Mouse (Mus musculus) retina, postnatal 1 day (tissue): ENCODE measurements around the gene Cyp39a1.

Experiments used
- DNase-seq: peaks from one replicate; pipeline ENCODE4 v3.0.0-alpha.2; 2012

The Cyp39a1 gene

DNA sequence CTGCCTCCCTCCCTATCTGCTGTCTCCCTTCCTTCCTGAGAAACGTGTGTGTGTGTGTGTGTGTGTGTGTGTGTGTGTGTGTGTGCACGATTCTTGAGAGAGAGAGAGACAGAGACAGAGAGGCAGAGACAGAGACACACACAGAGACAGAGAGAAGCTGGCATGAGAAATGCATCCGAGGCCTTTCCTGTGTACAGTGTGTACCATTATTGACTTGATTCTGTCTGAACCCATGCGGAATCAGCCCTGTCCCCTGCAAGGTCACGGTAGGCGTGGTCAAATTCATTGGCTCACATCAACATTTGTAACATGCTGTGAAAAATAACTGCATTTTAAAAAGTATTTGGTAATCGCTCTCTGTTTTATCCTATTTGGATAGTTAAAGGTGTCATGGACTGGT is 16.9 kb downstream of the Cyp39a1 start:
- DNase-seq = no peak

DNA sequence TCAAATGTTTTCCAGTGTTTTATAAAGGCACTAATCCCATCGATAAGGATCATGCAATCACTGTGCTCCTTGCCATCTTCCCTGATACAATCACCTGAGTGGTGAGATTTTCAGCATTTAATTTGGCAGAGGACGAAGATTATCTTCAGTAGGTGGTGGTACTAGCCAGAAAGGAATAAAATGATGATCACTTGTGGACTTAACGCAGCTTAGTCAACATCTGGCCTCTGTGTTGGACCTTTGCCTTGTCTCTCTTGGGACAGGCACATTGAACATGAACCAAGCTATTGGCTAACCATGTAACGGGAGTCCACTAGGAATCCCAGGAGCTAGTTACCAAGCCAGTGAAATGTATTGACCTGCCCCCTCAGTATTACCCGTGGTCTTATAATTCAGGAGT is 17.4 kb downstream of the Cyp39a1 start:
- no peak for DNase-seq

DNA sequence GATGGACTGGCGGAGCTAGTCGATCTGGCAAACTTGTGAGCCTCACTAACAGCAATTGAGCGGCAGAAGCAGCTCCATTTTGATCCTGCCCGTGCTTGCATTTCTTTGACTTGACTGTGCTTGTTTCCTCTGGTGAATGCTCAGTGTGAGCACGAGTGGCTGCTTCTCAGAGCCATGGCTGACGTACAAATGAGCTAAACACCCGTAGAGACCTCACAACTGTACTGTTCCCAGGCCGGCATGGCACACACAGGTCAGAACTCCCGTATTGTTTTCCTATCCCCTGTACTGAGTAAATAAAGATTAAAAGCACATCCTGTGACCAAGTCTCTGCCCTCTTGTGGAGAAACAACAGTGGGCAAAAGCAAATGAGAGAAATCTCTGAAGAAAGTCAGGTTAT is 22.4 kb downstream of the Cyp39a1 start:
- DNase-seq = no peak

DNA sequence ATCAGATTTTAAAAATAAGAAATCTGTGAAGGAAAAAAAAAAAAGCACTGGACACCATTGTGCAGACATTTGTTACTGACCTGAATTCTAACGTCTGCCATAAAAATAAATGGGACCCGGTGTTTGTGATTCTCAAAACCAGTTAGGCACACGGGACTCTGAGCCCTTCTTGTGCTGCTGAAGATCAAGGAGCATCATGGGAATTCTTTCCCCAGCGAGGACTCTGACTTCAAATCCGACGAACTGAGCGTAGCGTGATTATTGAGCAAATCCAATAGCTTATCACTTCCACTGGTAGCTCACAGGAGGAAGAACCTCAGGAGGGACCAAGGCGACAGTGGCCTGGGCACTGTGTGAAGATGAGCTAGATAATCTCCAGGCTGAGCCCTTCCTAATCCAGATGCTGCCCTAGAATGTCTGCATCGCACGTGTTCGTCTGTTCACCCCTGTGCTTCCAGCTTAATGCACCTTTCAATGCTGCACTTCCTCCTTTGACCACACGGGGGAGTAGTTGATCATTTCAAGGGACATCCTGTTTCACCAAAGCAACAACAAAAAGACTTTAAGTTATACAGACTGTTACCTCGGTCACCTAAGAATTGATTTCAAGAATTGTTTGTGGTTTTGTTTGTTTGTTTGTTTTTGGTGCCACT is 31.9 kb downstream of the Cyp39a1 start:
- DNase-seq = peak; percentile 91

DNA sequence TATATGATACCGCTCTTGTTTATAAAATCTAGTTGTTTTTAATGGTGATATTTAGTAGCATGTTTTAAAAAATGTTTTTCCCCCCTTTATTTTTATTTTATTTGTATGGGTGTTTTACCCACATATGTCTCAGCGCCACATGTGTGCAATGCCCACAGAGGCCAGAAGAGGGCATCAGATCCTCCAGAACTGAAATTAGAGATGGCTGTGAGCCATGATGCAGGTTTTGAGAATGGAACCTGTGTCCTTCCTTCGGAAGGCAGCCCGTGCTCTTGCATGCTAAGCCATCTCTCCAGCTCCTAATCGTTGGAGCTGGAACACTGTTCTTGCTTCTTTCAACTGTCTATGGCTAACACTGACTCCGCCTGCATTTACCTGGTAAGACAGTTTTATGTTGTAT is 33.8 kb downstream of the Cyp39a1 start:
- peak; percentile 62 for DNase-seq

DNA sequence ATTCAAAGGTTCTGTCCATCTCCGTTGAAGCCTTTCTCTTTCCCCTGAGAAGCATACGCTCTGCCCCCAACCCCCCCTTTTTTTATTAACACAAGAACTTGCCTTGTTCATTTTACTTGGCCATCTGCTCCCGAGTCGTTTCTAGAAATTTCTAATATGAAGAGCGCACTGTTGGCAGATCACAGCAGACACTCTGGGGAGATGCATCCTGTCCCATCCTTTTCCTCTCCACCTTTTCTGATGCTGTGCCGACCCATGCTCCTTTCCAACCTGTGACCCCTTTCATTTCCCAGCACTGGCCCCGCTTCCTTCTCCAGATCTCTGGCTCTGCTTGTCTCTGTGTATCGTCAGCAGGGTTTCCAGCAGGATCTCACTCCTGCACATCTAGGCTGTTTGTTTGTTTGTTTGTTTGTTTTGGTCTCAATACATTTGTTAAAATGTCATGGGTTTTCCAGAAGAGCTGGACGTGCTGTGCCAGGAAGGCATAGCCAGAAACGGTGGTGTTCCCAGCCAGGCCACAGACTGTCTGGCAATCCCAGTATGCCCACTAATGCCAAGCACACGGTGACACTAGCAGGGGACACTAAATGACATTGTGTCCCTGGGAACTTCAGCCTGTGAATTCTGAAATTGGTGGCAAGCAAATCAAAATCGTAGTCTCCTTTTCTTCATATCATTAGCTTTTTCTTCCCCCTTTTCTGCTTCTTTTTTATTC is 37.1 kb downstream of the Cyp39a1 start:
- DNase-seq = no peak

DNA sequence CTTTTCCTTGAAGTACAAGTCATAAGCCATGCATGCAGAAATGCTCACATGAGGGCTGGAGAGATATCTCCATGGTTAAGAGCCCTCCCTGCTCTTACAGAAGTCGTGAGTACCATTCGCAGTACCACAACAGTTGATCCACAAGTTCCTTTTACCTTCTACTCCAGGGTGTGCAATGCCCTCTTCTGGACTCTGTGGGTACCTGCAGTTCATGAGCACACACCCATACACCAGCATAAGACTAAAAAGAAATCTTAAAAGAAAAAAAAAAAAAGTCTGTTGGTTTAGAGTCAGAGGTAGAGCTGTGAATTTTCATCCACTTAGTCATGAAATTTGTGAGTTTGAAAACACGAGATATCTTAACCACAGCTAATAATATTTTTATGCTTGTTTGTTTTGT is 39.5 kb downstream of the Cyp39a1 start:
- no peak for DNase-seq

DNA sequence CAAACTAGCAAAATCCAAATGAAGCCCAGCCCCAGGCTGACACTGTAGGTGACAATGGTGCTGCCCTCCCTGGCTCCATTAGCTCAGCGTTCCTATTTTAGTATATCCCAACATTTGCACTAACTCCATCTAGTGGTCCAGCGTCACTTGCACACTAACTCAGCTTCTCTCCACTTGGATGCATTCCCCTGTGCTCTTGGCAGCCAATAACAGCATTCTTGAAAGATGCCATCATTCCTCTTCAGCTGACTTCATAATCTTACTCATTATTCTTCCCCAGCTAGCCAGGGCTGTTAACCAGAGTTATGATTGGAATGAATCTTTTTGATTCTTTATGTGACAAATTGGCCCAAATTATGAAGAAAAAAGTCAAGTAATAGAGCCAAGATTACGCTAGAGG is 40.0 kb downstream of the Cyp39a1 start:
- DNase-seq = no peak

DNA sequence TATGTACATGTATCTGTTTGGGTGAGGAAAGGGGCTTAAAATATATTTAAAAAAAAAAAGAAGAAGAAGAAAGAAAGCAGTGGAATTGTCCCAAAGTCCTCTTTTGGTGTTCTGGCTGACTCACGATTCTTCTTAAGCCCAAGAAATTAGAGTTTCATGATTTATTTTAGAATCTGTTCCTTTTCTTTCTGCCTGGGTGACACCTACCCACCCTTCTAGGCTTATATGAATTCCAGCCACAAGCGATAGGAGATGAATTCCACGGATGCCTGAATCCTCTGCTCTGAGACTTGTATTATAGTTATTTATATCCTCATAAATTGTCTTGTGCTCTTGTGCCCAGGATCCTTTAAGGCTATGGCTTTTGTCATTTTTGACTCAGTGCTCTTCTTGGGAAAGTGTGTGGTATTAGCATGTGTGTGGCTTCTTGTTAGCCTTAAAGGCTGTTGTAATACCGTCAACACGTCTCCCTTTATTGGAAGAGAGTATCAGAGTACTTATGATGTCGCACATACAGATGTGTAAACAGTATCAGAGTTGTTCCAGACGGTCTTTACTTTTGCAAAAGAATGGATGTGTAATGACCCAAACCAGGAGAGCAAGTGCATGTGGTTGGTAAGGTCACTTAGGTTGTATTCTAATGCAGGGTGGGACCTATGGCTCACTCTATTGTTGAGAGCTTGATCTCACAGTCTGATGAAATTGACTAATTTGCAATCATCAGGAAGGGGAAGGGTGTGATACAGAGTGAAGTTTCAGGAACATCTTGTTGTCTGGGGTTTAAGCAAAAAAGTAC is 44.5 kb downstream of the Cyp39a1 start:
- DNase-seq = no peak

DNA sequence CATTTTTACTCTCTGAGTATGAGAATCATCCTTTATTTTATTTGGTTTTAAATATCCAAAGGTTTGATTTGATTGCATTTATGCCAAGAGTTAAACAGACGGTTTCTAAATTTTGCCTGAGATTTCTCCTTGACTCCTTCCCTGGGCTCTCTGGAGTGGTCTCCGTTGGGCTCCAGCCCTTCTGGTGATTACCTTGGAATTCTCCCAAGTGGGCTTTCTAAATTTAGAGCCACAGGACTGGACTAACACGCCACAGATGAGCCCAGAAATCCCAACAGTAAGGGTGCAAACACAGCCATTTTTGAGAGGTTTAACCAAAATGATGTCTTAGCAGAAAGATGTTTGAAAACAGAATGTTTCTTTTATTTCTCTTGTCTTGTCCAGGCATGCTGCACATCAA is 47.0 kb downstream of the Cyp39a1 start:
- no peak for DNase-seq

DNA sequence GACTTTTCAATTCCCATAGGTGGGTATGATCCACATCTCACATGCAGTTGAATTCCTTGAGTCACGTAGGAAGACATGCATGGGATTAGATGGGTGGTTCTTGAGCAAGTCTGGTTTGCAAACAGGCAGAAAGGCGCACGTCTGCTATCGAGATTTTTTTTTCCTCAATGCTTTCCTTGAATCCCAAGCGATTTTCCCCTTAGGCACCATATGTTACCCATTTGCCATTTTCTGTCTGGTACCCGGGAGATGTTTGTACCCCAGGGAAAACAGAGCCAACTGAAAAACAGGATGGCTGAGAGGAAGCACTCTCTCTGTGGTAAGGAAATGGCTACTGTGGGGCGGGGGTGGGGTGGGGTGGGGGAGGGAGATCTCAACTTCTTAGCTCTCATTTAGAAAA is 49.4 kb downstream of the Cyp39a1 start:
- no peak for DNase-seq

DNA sequence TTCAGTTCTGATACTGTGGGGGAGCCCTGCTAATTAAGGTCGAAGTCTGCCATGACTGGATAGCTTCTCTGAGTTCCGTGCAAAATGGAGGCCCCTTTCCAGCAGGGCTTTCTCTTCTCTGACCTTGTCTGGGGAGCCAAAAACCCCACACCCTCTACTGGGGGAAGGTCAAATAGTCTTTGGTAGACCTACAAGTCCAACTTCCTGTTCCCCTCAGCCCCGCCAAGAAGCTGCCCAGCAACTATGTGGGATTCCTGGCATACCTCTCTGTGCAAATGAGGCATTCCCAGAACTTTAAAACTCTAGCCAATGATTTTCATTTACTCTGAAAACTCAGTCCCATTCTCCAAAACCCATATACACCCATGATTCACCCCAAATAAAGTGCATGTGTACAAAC is 52.2 kb downstream of the Cyp39a1 start:
- no peak for DNase-seq

DNA sequence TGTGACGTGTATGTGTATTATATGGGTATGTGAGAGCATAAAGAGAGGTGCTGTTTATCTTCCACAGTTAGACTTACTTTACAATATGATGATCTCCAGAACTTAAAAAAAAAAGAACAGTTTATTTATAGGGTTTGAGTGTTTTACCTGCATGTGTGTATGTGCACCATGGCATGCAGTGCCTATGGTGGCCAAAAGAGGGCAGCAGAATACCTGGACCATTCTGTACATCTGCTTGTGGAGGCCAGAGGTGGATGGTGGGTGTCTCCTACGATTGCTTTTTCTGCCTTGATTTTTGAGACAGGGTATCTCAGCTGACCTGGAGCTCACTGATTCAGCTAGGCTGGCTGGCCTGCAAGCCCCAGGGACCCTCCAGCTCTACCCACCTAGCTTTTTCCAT is 57.3 kb downstream of the Cyp39a1 start:
- no peak for DNase-seq

DNA sequence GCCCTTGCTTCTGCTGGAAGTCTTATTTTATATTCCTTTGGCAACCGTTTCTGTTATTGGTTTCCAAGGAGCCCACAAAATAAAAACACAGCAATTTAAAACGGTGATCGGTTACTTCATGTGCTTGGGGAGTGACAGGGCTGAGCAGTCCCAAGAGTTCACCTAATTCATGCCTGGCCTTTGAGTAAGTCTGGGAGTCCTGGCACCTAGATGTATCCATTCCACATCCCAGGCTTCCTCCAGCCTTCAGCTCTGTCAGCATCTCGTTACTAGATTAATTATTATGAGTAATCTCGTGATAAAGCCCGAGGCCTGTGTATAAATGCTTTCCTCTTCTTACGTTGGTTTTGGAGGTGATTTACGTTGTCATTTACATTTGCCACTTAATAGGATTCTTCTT is 64.1 kb downstream of the Cyp39a1 start:
- no peak for DNase-seq

DNA sequence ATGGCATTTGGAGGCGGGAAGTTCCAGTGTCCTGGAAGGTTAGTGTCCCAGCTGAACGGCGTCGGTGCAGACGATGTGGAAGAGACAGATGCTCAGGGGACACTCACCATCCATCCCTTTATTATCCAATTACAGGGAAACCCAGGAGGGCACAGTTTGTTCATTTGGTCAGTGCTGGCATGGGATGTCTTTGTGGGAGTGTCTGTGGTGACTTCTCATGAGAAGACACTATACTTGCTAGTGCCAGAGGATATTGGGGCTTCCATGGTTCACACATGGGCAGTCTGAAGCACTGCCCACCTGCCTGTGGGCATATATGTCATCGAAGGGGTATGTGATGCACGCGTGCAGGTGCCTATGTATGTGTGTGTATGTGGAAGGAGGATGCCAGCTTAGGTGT is 64.8 kb downstream of the Cyp39a1 start:
- no peak for DNase-seq

DNA sequence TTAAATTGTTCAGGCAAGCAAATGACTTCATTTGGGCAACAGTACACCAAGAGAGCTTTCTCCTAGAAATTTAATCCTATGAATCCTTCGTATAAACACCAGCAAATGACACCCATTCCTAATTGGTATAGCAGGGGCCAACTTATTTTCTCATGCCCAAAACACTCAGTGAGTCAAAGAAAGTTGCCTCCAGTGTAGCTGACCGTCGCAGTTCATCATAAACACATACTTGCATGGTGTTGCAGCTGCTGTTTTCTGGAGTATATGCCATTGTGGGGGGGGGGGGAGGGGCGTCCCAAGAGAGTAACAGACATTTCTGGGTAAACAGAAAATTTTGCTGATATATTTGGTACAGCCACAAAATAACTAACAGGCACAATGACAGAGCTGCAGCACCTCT is 67.0 kb downstream of the Cyp39a1 start:
- no peak for DNase-seq

DNA sequence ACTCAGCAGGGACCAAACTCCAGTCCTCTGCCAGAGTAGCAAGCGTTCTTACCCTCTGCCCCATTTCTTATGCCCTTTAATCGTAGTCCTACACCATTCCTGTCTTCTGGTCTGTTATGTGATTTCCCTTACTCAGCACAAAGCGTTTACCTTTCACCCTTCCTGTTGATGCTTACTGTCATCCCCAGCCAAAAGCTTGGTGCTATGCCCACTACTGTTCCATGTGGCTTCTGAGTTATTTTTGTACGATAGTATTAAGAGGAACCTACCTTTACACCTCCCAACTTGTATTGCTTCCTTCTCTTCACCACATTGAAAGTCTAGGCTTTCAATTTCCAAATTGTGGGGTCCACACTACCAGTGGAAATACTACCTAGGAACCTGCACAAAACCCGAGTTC is 76.7 kb downstream of the Cyp39a1 start:
- DNase-seq = no peak

DNA sequence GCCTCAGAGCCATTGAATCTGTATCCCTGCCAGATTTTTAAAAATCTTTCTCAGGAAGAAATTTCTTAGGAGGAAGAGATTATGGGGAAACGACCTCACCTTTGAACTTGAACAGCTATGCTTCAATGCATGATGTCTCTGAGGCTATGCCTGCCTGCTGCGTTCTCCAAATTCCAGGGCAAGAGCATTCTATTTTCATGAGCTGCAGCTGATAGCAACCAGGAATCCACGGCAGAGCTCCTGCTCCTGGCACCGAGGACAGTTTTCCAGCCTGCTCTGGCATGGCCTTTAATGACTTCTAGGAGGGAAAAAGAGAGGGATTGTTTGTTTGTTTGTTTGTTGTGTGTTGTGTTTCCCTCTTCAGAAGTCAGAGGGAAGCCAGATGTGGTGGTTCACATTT is 77.2 kb downstream of the Cyp39a1 start:
- no peak for DNase-seq

DNA sequence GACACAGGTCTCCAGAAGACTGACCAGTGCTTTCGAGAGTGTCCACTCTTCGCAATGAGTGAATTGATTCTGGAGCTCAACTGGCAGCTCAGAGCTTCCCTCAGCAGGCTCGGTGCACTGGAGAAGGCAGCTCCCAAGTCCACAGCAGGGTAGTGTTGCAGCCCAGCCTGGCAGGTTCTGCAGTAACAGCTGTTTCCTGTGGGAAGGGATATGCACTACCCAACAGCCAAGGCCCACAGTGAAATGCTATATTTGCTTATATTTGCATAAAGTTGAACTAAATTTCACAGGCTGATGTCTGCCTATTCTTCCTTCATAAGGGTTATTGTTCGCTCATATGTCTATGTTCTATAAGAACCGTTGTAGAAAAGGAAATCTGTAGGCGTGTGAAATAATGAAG is 83.9 kb downstream of the Cyp39a1 start:
- no peak for DNase-seq

DNA sequence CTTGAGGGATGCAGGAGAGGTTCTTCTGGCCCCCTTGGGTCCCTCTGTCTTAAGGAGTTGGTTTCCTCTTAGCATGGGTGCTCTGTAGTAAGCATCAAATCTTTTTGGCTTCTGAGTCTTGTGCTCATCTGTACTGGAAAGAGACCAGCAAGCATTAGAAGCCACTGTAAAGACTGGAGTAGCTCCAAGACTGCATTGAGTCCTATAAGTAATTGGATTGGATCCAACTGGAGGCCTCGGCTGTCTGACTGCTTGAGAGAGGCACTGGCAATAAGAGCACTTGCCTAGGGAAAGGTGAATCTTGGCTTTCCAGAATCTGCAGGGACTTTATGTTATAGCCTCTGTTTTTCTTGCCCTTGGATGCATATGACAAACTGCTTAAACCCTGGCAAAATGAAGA is 85.6 kb downstream of the Cyp39a1 start:
- DNase-seq = no peak

DNA sequence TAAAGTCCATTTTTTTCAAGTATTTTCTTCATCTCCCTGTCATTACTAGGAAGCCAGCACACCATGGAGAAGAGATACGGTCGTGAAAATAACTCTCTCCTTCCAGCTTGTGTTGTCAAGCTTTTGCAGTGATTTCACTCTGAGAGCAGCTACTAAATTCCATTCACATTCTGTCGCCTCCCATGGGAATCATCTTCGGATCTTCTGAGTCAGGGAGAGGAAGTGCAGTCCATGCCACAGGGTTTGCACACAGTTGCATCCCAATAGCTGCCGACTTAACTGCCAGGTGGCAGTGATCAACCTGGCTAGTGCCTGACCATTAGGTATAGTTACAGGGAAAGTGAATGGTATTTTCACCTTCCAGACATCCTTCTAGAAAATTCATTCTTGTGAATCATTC is 87.5 kb downstream of the Cyp39a1 start:
- DNase-seq = no peak

DNA sequence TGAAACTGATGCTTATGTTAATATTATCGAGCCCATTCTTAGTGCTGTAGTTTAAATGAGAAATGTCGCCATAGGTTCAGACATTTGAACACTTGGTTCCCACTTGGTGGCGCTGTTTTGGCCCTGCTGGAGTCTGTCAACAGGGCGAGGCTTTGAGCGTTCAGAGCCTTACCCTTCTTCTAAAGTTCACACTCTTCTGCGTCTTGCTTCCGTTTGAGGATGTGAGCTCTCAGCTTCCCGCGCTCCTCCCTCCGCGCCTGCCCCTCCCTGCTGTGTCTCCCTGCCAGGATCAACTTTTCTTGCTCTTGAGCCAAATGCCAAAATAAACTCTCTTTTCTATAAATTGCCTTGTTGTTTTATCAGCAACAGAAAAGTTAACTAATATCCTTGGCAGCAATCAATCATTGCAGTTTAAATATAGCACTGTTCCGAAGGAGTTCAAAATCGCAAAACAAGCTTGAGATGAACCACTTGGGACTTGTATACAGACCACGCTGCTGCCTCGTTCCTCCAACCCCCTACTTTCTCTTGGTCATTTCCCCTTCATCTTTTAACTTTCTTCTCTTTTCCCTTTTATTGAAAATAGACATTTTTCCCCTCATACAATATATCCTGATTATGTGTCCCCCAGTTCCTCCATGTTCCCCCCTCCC is 91.5 kb downstream of the Cyp39a1 start:
- no peak for DNase-seq

DNA sequence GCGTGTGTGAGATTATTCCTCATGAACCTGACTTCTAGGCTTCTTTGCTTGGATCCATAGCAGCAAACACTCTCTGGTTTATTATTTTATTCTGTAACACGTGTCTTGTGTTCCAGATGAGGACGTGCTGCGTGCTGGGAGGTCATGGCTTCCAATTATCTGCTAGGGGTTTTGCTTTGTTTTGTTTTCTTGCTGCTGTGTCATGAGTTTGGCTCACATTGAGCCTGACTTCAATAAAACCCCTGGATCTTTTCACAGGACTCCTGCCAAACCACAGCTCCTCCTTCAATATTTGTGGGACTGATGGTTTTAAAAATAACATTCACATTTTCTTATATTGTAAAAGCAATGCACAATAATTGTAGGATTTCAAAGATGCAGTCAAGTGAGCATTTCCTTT is 117.3 kb downstream of the Cyp39a1 start:
- DNase-seq = no peak

DNA sequence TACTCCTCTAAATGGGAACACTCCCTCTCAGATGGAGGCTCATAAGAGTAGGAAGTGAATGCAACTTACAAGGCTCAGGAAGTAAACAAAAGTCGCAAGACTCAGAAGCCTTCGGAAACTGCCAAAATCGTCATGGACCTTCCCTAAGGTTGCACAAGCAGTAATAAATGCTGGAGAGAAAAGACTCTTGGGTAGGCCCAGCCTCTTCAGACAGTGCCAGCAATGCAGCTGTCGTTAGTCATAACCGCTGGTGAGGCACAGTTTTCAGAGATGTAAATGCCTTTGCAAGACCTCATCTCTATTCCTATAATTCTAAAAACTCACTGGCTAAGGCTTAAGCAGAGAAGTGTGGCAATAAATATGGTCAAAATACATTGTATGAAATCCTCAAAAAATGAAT is 121.0 kb downstream of the Cyp39a1 start:
- DNase-seq = no peak
